Mouse (Mus musculus) hindbrain, embryonic 16.5 days (tissue): ENCODE data around the gene Pafah2. TPM values are rescaled to one million over a fixed set of nuclear protein-coding genes. Genes with fewer than 3 reads are reported as not detected.
A peak's percentile ranks its signal among the peaks of the same experiment; 100 is the strongest.

ENCODE experiments used
- ATAC-seq: fragments of 200-750 bp; cut with Nextera tagmentation; 2 replicates; pipeline ENCODE4 v1.8.0; 2017; ENCODE audit warnings: moderate TSS enrichment, moderate library complexity
- H3K27ac ChIP-seq: fragments of 300-500 bp; sonication (generic); 2 replicates; pipeline ENCODE4 v1.5.1; 2014; ENCODE audit warnings: low read depth, mild to moderate bottlenecking, control low read depth, low read length, moderate library complexity
- H3K27me3 ChIP-seq: fragments of 300-500 bp; sonication (generic); replicated peaks from 2 replicates; pipeline ENCODE4 v1.6.1; 2014; ENCODE audit warnings: low read length; ENCODE audit not compliant: control insufficient read depth, insufficient read depth
- H3K36me3 ChIP-seq: fragments of 300-500 bp; sonication (generic); 2 replicates; pipeline ENCODE4 v1.6.1; 2014; ENCODE audit warnings: mild to moderate bottlenecking, low read length, moderate library complexity, mixed read lengths; ENCODE audit not compliant: control insufficient read depth, insufficient read depth
- H3K4me1 ChIP-seq: fragments of 300-500 bp; sonication (generic); 2 replicates; pipeline ENCODE4 v1.6.1; 2014; ENCODE audit warnings: low read depth, low read length; ENCODE audit not compliant: control insufficient read depth, insufficient read depth
- H3K4me2 ChIP-seq: fragments of 300-500 bp; sonication (generic); 2 replicates; pipeline ENCODE4 v1.6.1; 2014; ENCODE audit warnings: mild to moderate bottlenecking, low read length, control low read depth, moderate library complexity
- H3K4me3 ChIP-seq: fragments of 300-500 bp; sonication (generic); 2 replicates; pipeline ENCODE4 v1.5.1; 2014; ENCODE audit warnings: mild to moderate bottlenecking, low read length, control low read depth, moderate library complexity
- H3K9ac ChIP-seq: fragments of 300-500 bp; sonication (generic); 2 replicates; pipeline ENCODE4 v1.6.1; 2014; ENCODE audit warnings: low read depth, mild to moderate bottlenecking, control low read depth, low read length, moderate library complexity
- H3K9me3 ChIP-seq: fragments of 300-500 bp; sonication (generic); 2 replicates; pipeline ENCODE4 v1.6.1; 2014; ENCODE audit warnings: mild to moderate bottlenecking, low read length, moderate library complexity; ENCODE audit not compliant: control insufficient read depth
- WGBS: fragments of 180-500 bp; shearing (Covaris S2); extraction: QIAGEN DNeasy Blood & Tissue Kit; methylation state at CpG from one replicate; pipeline ENCODE4 v1.1.7; 2014; 5-methylcytosine and 5-hydroxymethylcytosine counted together
- polyA plus RNA-seq: library from polyadenylated mRNA; unstranded; fragments of >200 nt; fragmentation: Nextera tagmentation; extraction: Ambion mirVana; gene quantifications from 2 replicates; pipeline ENCODE4 v1.2.1, GENCODE M21; 2015

Pafah2 gene
- polyA plus RNA-seq, 1 experiment from 2014 or later, result 7.8 TPM

- H3K4me1 ChIP-seq, result peaks cover 6% of the 10 kb centered on the region; the same call in 1 of the 2 replicates
- H3K4me2 ChIP-seq, result no peak overlapping the region
- ATAC-seq, result no peak
- no peaks in the 10 kb centered on the region for H3K36me3 ChIP-seq
- H3K9me3 ChIP-seq, result no peaks in the 10 kb centered on the region
- H3K4me3 ChIP-seq, result no peak overlapping the region
- WGBS, result 64% methylated on average over 7 of the region's 7 CpGs
- no peak overlapping the region for H3K9ac ChIP-seq
- no peak overlapping the region for H3K27ac ChIP-seq
- no peaks in the 10 kb centered on the region for H3K27me3 ChIP-seq
Observed at GRCm38 (mm10) chr4:134457130-134457825, 61.2 kb downstream of the Pafah2 start.

GRCm38 (mm10) chr4:134458856-134459255 is 62.7 kb downstream of the Pafah2 start:
- Histone ChIP-seq H3K27ac (no peak overlapping the region), H3K9me3 (no peaks in the 10 kb centered on the region), H3K4me1 (peaks cover 2% of the 10 kb centered on the region; the same call in 1 of the 2 replicates), H3K36me3 (no peaks in the 10 kb centered on the region), H3K9ac (no peak overlapping the region), H3K27me3 (no peaks in the 10 kb centered on the region), H3K4me3 (no peak overlapping the region), H3K4me2 (no peak overlapping the region)
- ATAC-seq, result no peak
- 81% methylated on average over 5 of the region's 5 CpGs for WGBS

- H3K27ac ChIP-seq, result no peak overlapping the region
- WGBS, result 87% methylated on average over 10 of the region's 10 CpGs
- H3K9me3 ChIP-seq, result no peaks in the 10 kb centered on the region
- no peak overlapping the region for H3K4me2 ChIP-seq
- ATAC-seq, result no peak
- no peak overlapping the region for H3K4me3 ChIP-seq
- H3K4me1 ChIP-seq, result peaks cover 2% of the 10 kb centered on the region; the same call in 1 of the 2 replicates
- no peaks in the 10 kb centered on the region for H3K27me3 ChIP-seq
- H3K9ac ChIP-seq, result no peak overlapping the region
- no peaks in the 10 kb centered on the region for H3K36me3 ChIP-seq
Observed at GRCm38 (mm10) chr4:134460277-134460676, 64.2 kb downstream of the Pafah2 start.

GRCm38 (mm10) chr4:134461252-134461651 is 65.1 kb downstream of the Pafah2 start:
- Histone ChIP-seq H3K36me3 (no peaks in the 10 kb centered on the region), H3K4me2 (no peak overlapping the region), H3K27ac (no peak overlapping the region), H3K4me1 (peaks cover 12% of the 10 kb centered on the region), H3K4me3 (no peak overlapping the region), H3K9me3 (no peaks in the 10 kb centered on the region), H3K27me3 (no peaks in the 10 kb centered on the region), H3K9ac (no peak overlapping the region)
- no peak for ATAC-seq
- WGBS, result 82% methylated on average over 5 of the region's 5 CpGs

- Histone ChIP-seq H3K27me3 (no peaks in the 10 kb centered on the region), H3K4me3 (peak overlapping the region; percentile 9), H3K4me2 (peak overlapping the region; percentile 37), H3K4me1 (peaks cover 20% of the 10 kb centered on the region), H3K27ac (peak overlapping the region; percentile 99), H3K9ac (peak overlapping the region; percentile 54), H3K9me3 (no peaks in the 10 kb centered on the region), H3K36me3 (no peaks in the 10 kb centered on the region; the same call in 1 of the 2 replicates)
- WGBS, result 33% methylated on average over 12 of the region's 12 CpGs
- ATAC-seq, result no peak
Observed at GRCm38 (mm10) chr4:134465789-134466188, 69.7 kb downstream of the Pafah2 start.

GRCm38 (mm10) chr4:134466381-134467262 is 70.5 kb downstream of the Pafah2 start:
- peaks cover 28% of the 10 kb centered on the region for H3K4me1 ChIP-seq
- peak overlapping the region; percentile 99 for H3K27ac ChIP-seq
- no peak for ATAC-seq
- H3K36me3 ChIP-seq, result peaks cover 7% of the 10 kb centered on the region
- peak overlapping the region; percentile 62 for H3K4me2 ChIP-seq
- H3K27me3 ChIP-seq, result no peaks in the 10 kb centered on the region
- peak overlapping the region; percentile 97 for H3K9ac ChIP-seq
- WGBS, result 36% methylated on average over 11 of the region's 11 CpGs
- H3K4me3 ChIP-seq, result peak overlapping the region; percentile 96
- H3K9me3 ChIP-seq, result no peaks in the 10 kb centered on the region

GRCm38 (mm10) chr4:134467435-134468214 is 71.5 kb downstream of the Pafah2 start:
- Histone ChIP-seq H3K27ac (peak overlapping the region; percentile 99), H3K4me3 (peak overlapping the region; percentile 96), H3K9ac (peak overlapping the region; percentile 97), H3K36me3 (peaks cover 14% of the 10 kb centered on the region), H3K9me3 (no peaks in the 10 kb centered on the region), H3K4me2 (peak overlapping the region; percentile 62), H3K27me3 (no peaks in the 10 kb centered on the region), H3K4me1 (peaks cover 37% of the 10 kb centered on the region)
- WGBS, result 0% methylated on average over 31 of the region's 31 CpGs
- peak; percentile 21 for ATAC-seq

- Histone ChIP-seq H3K4me3 (peak within 1 kb of the TSS; percentile 96), H3K36me3 (peaks cover 17% of the 10 kb centered on the region), H3K27ac (peak within 1 kb of the TSS; percentile 99), H3K9ac (peak within 1 kb of the TSS; percentile 97), H3K4me2 (peak within 1 kb of the TSS; percentile 74), H3K27me3 (no peaks in the 10 kb centered on the region), H3K4me1 (peaks cover 42% of the 10 kb centered on the region), H3K9me3 (no peaks in the 10 kb centered on the region)
- ATAC-seq, result peak; percentile 96
- WGBS, result under 1% methylated on average over 31 of the region's 31 CpGs
Observed at GRCm38 (mm10) chr4:134468215-134468575, 72.1 kb downstream of the Pafah2 start, which contains the start of gene Stmn1. Stmn1 (plus strand) TSS chr4:134468320.
